Mouse (Mus musculus) hematopoietic multipotent progenitor cell, adult 10-12 weeks (in vitro differentiated cells): Measurements from ENCODE around the gene Btbd35f2. TPM values are rescaled to one million over a fixed set of nuclear protein-coding genes. Genes with fewer than 3 reads are reported as not detected.

ENCODE experiments used
- polyA plus RNA-seq: library from polyadenylated mRNA; stranded (reverse); fragments of >175 nt; gene quantifications from 2 replicates; pipeline ENCODE4 v1.2.3, GENCODE M21; 2012; ENCODE audit warnings: low replicate concordance

Btbd35f2 gene
- not detected in 2 replicates for polyA plus RNA-seq

DNA sequence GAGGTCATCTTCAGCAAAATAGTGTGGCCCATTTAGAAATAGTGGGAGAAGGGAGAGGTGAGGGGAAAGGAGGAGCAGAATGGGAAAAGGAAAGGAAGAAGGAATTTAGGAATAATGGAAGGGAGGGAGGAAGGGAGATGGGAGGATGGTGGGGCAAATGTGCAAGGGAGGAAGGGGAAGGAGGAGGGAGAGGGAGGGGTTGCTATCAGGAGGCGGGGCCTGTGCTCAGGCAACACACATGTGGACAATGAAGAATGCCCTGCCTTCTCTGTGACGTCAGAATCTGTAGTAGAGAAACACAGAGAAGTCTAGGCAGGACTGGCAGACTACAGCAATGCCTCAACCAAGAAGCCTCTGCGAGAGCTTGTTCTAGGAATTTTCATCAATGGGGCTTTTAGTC lies at the start of gene Btbd35f2:
TSS of gene Btbd35f2 (plus strand) at position 301 of the 400 bp plus-strand sequence.

Other genes starting within 250 kb of the Btbd35f2 start
- not detected in 2 replicates for gene Btbd35f22, start 230.6 kb upstream of the Btbd35f2 start, polyA plus RNA-seq